Mouse (Mus musculus) embryonic facial prominence, embryonic 13.5 days (tissue): Measurements from ENCODE around the gene Tbx5. TPM values are rescaled to one million over a fixed set of nuclear protein-coding genes. Genes with fewer than 3 reads are reported as not detected.
A peak's percentile ranks its signal among the peaks of the same experiment; 100 is the strongest.

Experiments used
- ATAC-seq: fragments of 200-750 bp; cut with Nextera tagmentation; 2 replicates; pipeline ENCODE4 v1.8.0; 2017; ENCODE audit warnings: low read depth; ENCODE audit not compliant: insufficient number of reproducible peaks, insufficient read depth, low FRiP score, low TSS enrichment
- H3K27ac ChIP-seq: fragments of 300-500 bp; sonication (generic); 2 replicates; pipeline ENCODE4 v1.5.1; 2015; ENCODE audit warnings: moderate library complexity, mild to moderate bottlenecking, inconsistent platforms
- H3K27me3 ChIP-seq: fragments of 300-500 bp; sonication (generic); 2 replicates; pipeline ENCODE4 v1.6.1; 2015; ENCODE audit warnings: mild to moderate bottlenecking, inconsistent platforms
- H3K36me3 ChIP-seq: fragments of 300-500 bp; sonication (generic); 2 replicates; pipeline ENCODE4 v1.6.1; 2015; ENCODE audit warnings: mild to moderate bottlenecking, inconsistent platforms
- H3K4me1 ChIP-seq: fragments of 300-500 bp; sonication (generic); 2 replicates; pipeline ENCODE4 v1.6.1; 2015; ENCODE audit warnings: inconsistent platforms
- H3K4me2 ChIP-seq: fragments of 300-500 bp; sonication (generic); 2 replicates; pipeline ENCODE4 v1.6.1; 2015; ENCODE audit warnings: moderate library complexity, mild to moderate bottlenecking, inconsistent platforms
- H3K4me3 ChIP-seq: fragments of 300-500 bp; sonication (generic); 2 replicates; pipeline ENCODE4 v1.5.1; 2015; ENCODE audit warnings: mild to moderate bottlenecking, inconsistent platforms
- H3K9ac ChIP-seq: fragments of 300-500 bp; sonication (generic); 2 replicates; pipeline ENCODE4 v1.6.1; 2015; ENCODE audit warnings: mild to moderate bottlenecking, inconsistent platforms
- H3K9me3 ChIP-seq: fragments of 300-500 bp; sonication (generic); 2 replicates; pipeline ENCODE4 v1.6.1; 2016; ENCODE audit warnings: inconsistent platforms
- WGBS: fragments of 180-500 bp; shearing (Covaris S2); methylation state at CpG from one replicate; pipeline ENCODE4 v1.1.7; 2015; ENCODE audit warnings: mixed read lengths; 5-methylcytosine and 5-hydroxymethylcytosine counted together
- polyA plus RNA-seq: library from polyadenylated mRNA; unstranded; fragments of >200 nt; fragmentation: Nextera tagmentation; extraction: Ambion mirVana; gene quantifications from 2 replicates; pipeline ENCODE4 v1.2.1, GENCODE M21; 2015

The Tbx5 gene
- polyA plus RNA-seq = 0.48 and 1.4 TPM in 2 replicates

GRCm38 (mm10) chr5:119832479-119832796 is at the start of gene Tbx5:
TSS of gene Tbx5 (plus strand) at chr5:119832668.
- peaks cover 100% of the 10 kb centered on the region for H3K27me3 ChIP-seq
- H3K4me3 ChIP-seq = peak within 1 kb of the TSS; percentile 16; the same call in 1 of the 2 replicates
- peaks cover 26% of the 10 kb centered on the region for H3K4me1 ChIP-seq
- peak within 1 kb of the TSS; percentile 33 for H3K4me2 ChIP-seq
- H3K36me3 ChIP-seq = no peaks in the 10 kb centered on the region
- H3K9me3 ChIP-seq = no peaks in the 10 kb centered on the region
- no peak within 1 kb of the TSS for H3K27ac ChIP-seq
- no peak for ATAC-seq
- WGBS = 3% methylated on average over 16 of the region's 16 CpGs
- no peak within 1 kb of the TSS for H3K9ac ChIP-seq

- Histone ChIP-seq H3K36me3 (no peaks in the 10 kb centered on the region), H3K27me3 (peaks cover 25% of the 10 kb centered on the region), H3K27ac (no peak overlapping the region), H3K4me3 (no peak overlapping the region), H3K4me1 (no peaks in the 10 kb centered on the region), H3K4me2 (no peak overlapping the region), H3K9me3 (no peaks in the 10 kb centered on the region; the same call in 1 of the 2 replicates), H3K9ac (no peak overlapping the region)
- 89% methylated on average over 7 of the region's 7 CpGs for WGBS
- ATAC-seq = no peak
Measured at GRCm38 (mm10) chr5:119785959-119786358, 46.5 kb upstream of the Tbx5 start.

- Histone ChIP-seq H3K27ac (no peak overlapping the region), H3K9ac (no peak overlapping the region), H3K27me3 (peaks cover 66% of the 10 kb centered on the region), H3K9me3 (no peaks in the 10 kb centered on the region), H3K4me3 (no peak overlapping the region), H3K4me1 (no peaks in the 10 kb centered on the region; the same call in 1 of the 2 replicates), H3K4me2 (no peak overlapping the region), H3K36me3 (no peaks in the 10 kb centered on the region)
- ATAC-seq = no peak
- 25% methylated on average over 5 of the region's 5 CpGs for WGBS
Measured at GRCm38 (mm10) chr5:119791664-119792063, 40.8 kb upstream of the Tbx5 start.

- H3K4me2 ChIP-seq = no peak overlapping the region
- H3K9ac ChIP-seq = no peak overlapping the region
- peaks cover 79% of the 10 kb centered on the region for H3K27me3 ChIP-seq
- WGBS = 3% methylated on average over 4 of the region's 4 CpGs
- H3K36me3 ChIP-seq = no peaks in the 10 kb centered on the region
- no peak overlapping the region for H3K27ac ChIP-seq
- no peaks in the 10 kb centered on the region; the same call in 1 of the 2 replicates for H3K4me1 ChIP-seq
- no peak for ATAC-seq
- H3K4me3 ChIP-seq = no peak overlapping the region
- H3K9me3 ChIP-seq = no peaks in the 10 kb centered on the region
Measured at GRCm38 (mm10) chr5:119793972-119794371, 38.5 kb upstream of the Tbx5 start.

GRCm38 (mm10) chr5:119795376-119795775 is 37.1 kb upstream of the Tbx5 start:
- peaks cover 88% of the 10 kb centered on the region for H3K27me3 ChIP-seq
- no peaks in the 10 kb centered on the region for H3K36me3 ChIP-seq
- H3K9me3 ChIP-seq = no peaks in the 10 kb centered on the region
- H3K4me3 ChIP-seq = no peak overlapping the region
- H3K4me1 ChIP-seq = peaks cover 3% of the 10 kb centered on the region; the same call in 1 of the 2 replicates
- no peak for ATAC-seq
- H3K4me2 ChIP-seq = no peak overlapping the region
- no peak overlapping the region for H3K27ac ChIP-seq
- no peak overlapping the region for H3K9ac ChIP-seq
- WGBS = 3% methylated on average over 6 of the region's 6 CpGs

GRCm38 (mm10) chr5:119795777-119796176 is 36.7 kb upstream of the Tbx5 start:
- 13% methylated on average over 3 of the region's 3 CpGs for WGBS
- Histone ChIP-seq H3K27ac (no peak overlapping the region), H3K4me2 (no peak overlapping the region), H3K27me3 (peaks cover 92% of the 10 kb centered on the region), H3K4me1 (peaks cover 3% of the 10 kb centered on the region; the same call in 1 of the 2 replicates), H3K4me3 (no peak overlapping the region), H3K36me3 (no peaks in the 10 kb centered on the region), H3K9me3 (no peaks in the 10 kb centered on the region), H3K9ac (no peak overlapping the region)
- ATAC-seq = no peak

GRCm38 (mm10) chr5:119796443-119797160 is 35.9 kb upstream of the Tbx5 start:
- ATAC-seq = no peak
- peaks cover 3% of the 10 kb centered on the region; the same call in 1 of the 2 replicates for H3K4me1 ChIP-seq
- 4% methylated on average over 33 of the region's 33 CpGs for WGBS
- peaks cover 98% of the 10 kb centered on the region for H3K27me3 ChIP-seq
- H3K9me3 ChIP-seq = no peaks in the 10 kb centered on the region
- no peak overlapping the region for H3K27ac ChIP-seq
- no peaks in the 10 kb centered on the region for H3K36me3 ChIP-seq
- no peak overlapping the region for H3K4me2 ChIP-seq
- no peak overlapping the region for H3K4me3 ChIP-seq
- H3K9ac ChIP-seq = no peak overlapping the region

GRCm38 (mm10) chr5:119797580-119798150 is 34.8 kb upstream of the Tbx5 start:
- Histone ChIP-seq H3K9ac (no peak overlapping the region), H3K36me3 (no peaks in the 10 kb centered on the region), H3K4me3 (no peak overlapping the region), H3K9me3 (no peaks in the 10 kb centered on the region), H3K4me2 (no peak overlapping the region), H3K27me3 (peaks cover 100% of the 10 kb centered on the region), H3K4me1 (0 out of 2 replicates have a peak, but pooled peaks cover 3% of the 10 kb centered on the region), H3K27ac (no peak overlapping the region)
- no peak for ATAC-seq
- WGBS = 2% methylated on average over 26 of the region's 26 CpGs

- Histone ChIP-seq H3K9ac (no peak overlapping the region), H3K4me3 (no peak overlapping the region), H3K36me3 (no peaks in the 10 kb centered on the region), H3K27ac (no peak overlapping the region), H3K4me2 (no peak overlapping the region), H3K27me3 (peaks cover 100% of the 10 kb centered on the region), H3K9me3 (no peaks in the 10 kb centered on the region), H3K4me1 (0 out of 2 replicates have a peak, but pooled peaks cover 3% of the 10 kb centered on the region)
- 8% methylated on average over 4 of the region's 4 CpGs for WGBS
- ATAC-seq = no peak
Measured at GRCm38 (mm10) chr5:119798261-119798660, 34.2 kb upstream of the Tbx5 start.

- Histone ChIP-seq H3K4me3 (no peak overlapping the region), H3K27me3 (peaks cover 100% of the 10 kb centered on the region), H3K27ac (no peak overlapping the region), H3K36me3 (no peaks in the 10 kb centered on the region), H3K9ac (no peak overlapping the region), H3K4me1 (peaks cover 7% of the 10 kb centered on the region; the same call in 1 of the 2 replicates), H3K9me3 (no peaks in the 10 kb centered on the region), H3K4me2 (no peak overlapping the region)
- ATAC-seq = no peak
- 3% methylated on average over 5 of the region's 5 CpGs for WGBS
Measured at GRCm38 (mm10) chr5:119798713-119799418, 33.6 kb upstream of the Tbx5 start.

GRCm38 (mm10) chr5:119799419-119800242 is 32.8 kb upstream of the Tbx5 start:
- H3K27me3 ChIP-seq = peaks cover 100% of the 10 kb centered on the region
- no peak overlapping the region for H3K4me2 ChIP-seq
- 7% methylated on average over 9 of the region's 9 CpGs for WGBS
- H3K4me1 ChIP-seq = peaks cover 9% of the 10 kb centered on the region; the same call in 1 of the 2 replicates
- no peak for ATAC-seq
- H3K4me3 ChIP-seq = no peak overlapping the region
- H3K27ac ChIP-seq = no peak overlapping the region
- no peak overlapping the region for H3K9ac ChIP-seq
- H3K36me3 ChIP-seq = no peaks in the 10 kb centered on the region
- H3K9me3 ChIP-seq = no peaks in the 10 kb centered on the region
